Mouse (Mus musculus) testis, adult 2 months (tissue): ENCODE data around the gene Olfr1317. TPM values are rescaled to one million over a fixed set of nuclear protein-coding genes. Genes with fewer than 3 reads are reported as not detected.

Experiments used
- H3K27ac ChIP-seq: fragments of 200-500 bp; 2 replicates; pipeline ENCODE4 v1.5.1; 2012; ENCODE audit warnings: low read depth, low read length; ENCODE audit not compliant: control insufficient read depth, insufficient read depth
- H3K27me3 ChIP-seq: fragments of 200-500 bp; 2 replicates; pipeline ENCODE4 v1.6.1; 2012; ENCODE audit warnings: mild to moderate bottlenecking, low read length, moderate library complexity; ENCODE audit not compliant: control insufficient read depth, insufficient read depth
- H3K36me3 ChIP-seq: fragments of 200-500 bp; 2 replicates; pipeline ENCODE4 v1.6.1; 2012; ENCODE audit warnings: mild to moderate bottlenecking, low read length; ENCODE audit not compliant: control insufficient read depth, insufficient read depth
- H3K4me1 ChIP-seq: fragments of 200-500 bp; 2 replicates; pipeline ENCODE4 v1.6.1; 2012; ENCODE audit warnings: low read length; ENCODE audit not compliant: control insufficient read depth, insufficient read depth
- H3K4me3 ChIP-seq: fragments of 200-500 bp; 2 replicates; pipeline ENCODE4 v1.5.1; 2012; ENCODE audit warnings: low read depth, mild to moderate bottlenecking, low read length, moderate library complexity, mixed read lengths; ENCODE audit not compliant: control insufficient read depth
- CTCF ChIP-seq: fragments of 200-500 bp; IDR thresholded peaks from 2 replicates; pipeline ENCODE4 v1.5.1; 2012; ENCODE audit warnings: low read depth, mild to moderate bottlenecking, inconsistent platforms, low read length, moderate library complexity; ENCODE audit not compliant: control insufficient read depth, insufficient read depth, insufficient replicate concordance
- POLR2A ChIP-seq: fragments of 200-500 bp; IDR thresholded peaks from 2 replicates; pipeline ENCODE4 v1.6.1; 2012; ENCODE audit warnings: low read depth, mild to moderate bottlenecking, inconsistent platforms, low read length, moderate library complexity; ENCODE audit not compliant: control insufficient read depth
- polyA plus RNA-seq: library from polyadenylated mRNA; depleted of rRNA; stranded (reverse); fragments of >200 nt; gene quantifications from 2 replicates; pipeline ENCODE4 v1.2.3, GENCODE M21; 2012; rRNA removed

The Olfr1317 gene
- polyA plus RNA-seq: not detected in 2 replicates

- Histone ChIP-seq H3K4me1 (no peaks in the 10 kb centered on the region), H3K4me3 (no peak within 1 kb of the TSS), H3K27me3 (no peaks in the 10 kb centered on the region), H3K36me3 (no peaks in the 10 kb centered on the region), H3K27ac (no peak within 1 kb of the TSS)
- TF ChIP-seq CTCF: no peak
- no peak for TF ChIP-seq POLR2A
These were observed at the start of gene Olfr1317 for GRCm38 (mm10) chr2:112140029-112140428. Gene Olfr1317, plus strand, starts transcription at chr2:112140329.

- H3K27ac ChIP-seq: no peak within 1 kb of the TSS
- TF ChIP-seq POLR2A (no peak), CTCF (no peak)
- no peaks in the 10 kb centered on the region for H3K36me3 ChIP-seq
- no peaks in the 10 kb centered on the region for H3K27me3 ChIP-seq
- no peaks in the 10 kb centered on the region for H3K4me1 ChIP-seq
- no peak within 1 kb of the TSS for H3K4me3 ChIP-seq
These were observed 43.4 kb upstream of the Olfr1317 start, which contains the start of gene Olfr1314 for GRCm38 (mm10) chr2:112096681-112097080. Gene Olfr1314, minus strand, starts transcription at chr2:112096781.

GRCm38 (mm10) chr2:112115340-112115739 lies 24.8 kb upstream of the Olfr1317 start, which contains the start of gene Olfr1315-ps1:
Gene Olfr1315-ps1, minus strand, starts transcription at chr2:112115440.
- TF ChIP-seq POLR2A: no peak
- TF ChIP-seq CTCF: no peak
- Histone ChIP-seq H3K27ac (no peak within 1 kb of the TSS), H3K4me3 (no peak within 1 kb of the TSS), H3K4me1 (no peaks in the 10 kb centered on the region), H3K36me3 (no peaks in the 10 kb centered on the region), H3K27me3 (no peaks in the 10 kb centered on the region)

- TF ChIP-seq POLR2A (no peak), CTCF (no peak)
- no peaks in the 10 kb centered on the region for H3K4me1 ChIP-seq
- no peaks in the 10 kb centered on the region for H3K27me3 ChIP-seq
- no peak within 1 kb of the TSS for H3K27ac ChIP-seq
- H3K36me3 ChIP-seq: no peaks in the 10 kb centered on the region
- H3K4me3 ChIP-seq: no peak within 1 kb of the TSS
These were observed 5.3 kb upstream of the Olfr1317 start, which contains the start of gene Olfr1316 for GRCm38 (mm10) chr2:112134877-112135276. Gene Olfr1316, minus strand, starts transcription at chr2:112134977.

DNA sequence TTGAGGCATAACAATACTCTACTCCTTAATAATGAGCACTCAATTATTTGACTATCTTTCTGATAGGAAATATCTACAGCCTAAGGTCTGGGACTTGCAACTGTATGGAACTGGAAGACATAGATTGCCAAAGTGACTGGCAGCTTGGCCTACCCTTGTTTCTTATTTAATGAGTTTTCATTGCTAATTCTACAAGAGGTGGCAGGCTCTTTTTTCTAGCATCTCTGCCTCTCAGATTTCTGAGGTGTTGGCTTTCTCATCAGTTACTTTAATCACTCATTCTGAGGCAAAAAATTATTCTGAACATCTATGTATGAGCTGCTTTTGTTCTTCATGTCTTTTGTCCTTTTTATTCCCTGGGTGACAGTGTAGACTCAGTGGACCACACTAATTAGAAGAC lies 13.8 kb downstream of the Olfr1317 start, which contains the start of gene Olfr1318:
Gene Olfr1318, plus strand, starts transcription at position 301 of the 400 bp plus-strand sequence.
- no peaks in the 10 kb centered on the region for H3K4me1 ChIP-seq
- TF ChIP-seq CTCF (no peak), POLR2A (no peak)
- H3K4me3 ChIP-seq: no peak within 1 kb of the TSS
- H3K27me3 ChIP-seq: no peaks in the 10 kb centered on the region
- H3K36me3 ChIP-seq: no peaks in the 10 kb centered on the region
- H3K27ac ChIP-seq: no peak within 1 kb of the TSS

Other genes with a start within 250 kb of the Olfr1317 start
- gene Olfr1306, start 224.1 kb upstream of the Olfr1317 start, polyA plus RNA-seq: not detected in 2 replicates
- not detected in 2 replicates for gene Olfr1307, start 190.9 kb upstream of the Olfr1317 start, polyA plus RNA-seq
- gene Olfr1308, start 175.4 kb upstream of the Olfr1317 start, polyA plus RNA-seq: not detected in 2 replicates
- not detected in 2 replicates for gene Olfr1309, start 150.0 kb upstream of the Olfr1317 start, polyA plus RNA-seq
- gene Olfr1310, start 127.6 kb upstream of the Olfr1317 start, polyA plus RNA-seq: not detected in 2 replicates
- gene Olfr1311, start 115.9 kb upstream of the Olfr1317 start, polyA plus RNA-seq: not detected in 2 replicates
- gene Olfr1312, start 90.1 kb upstream of the Olfr1317 start, polyA plus RNA-seq: not detected in 2 replicates
- not detected in 2 replicates for gene Olfr1313, start 62.5 kb upstream of the Olfr1317 start, polyA plus RNA-seq
- gene Olfr1314, start 43.5 kb upstream of the Olfr1317 start, polyA plus RNA-seq: not detected in 2 replicates
- not detected in 2 replicates for gene Olfr1315-ps1, start 24.9 kb upstream of the Olfr1317 start, polyA plus RNA-seq
- not detected in 2 replicates for gene Olfr1316, start 5.4 kb upstream of the Olfr1317 start, polyA plus RNA-seq
- gene Olfr1318, start 13.9 kb downstream of the Olfr1317 start, polyA plus RNA-seq: not detected in 2 replicates
- gene Lpcat4, start 99.1 kb downstream of the Olfr1317 start, polyA plus RNA-seq: 74.6 and 88.6 TPM in 2 replicates
- gene Nutm1, start 119.0 kb downstream of the Olfr1317 start, polyA plus RNA-seq: 22.6 and 23.7 TPM in 2 replicates
- 108 and 121 TPM in 2 replicates for gene Nop10, start 121.6 kb downstream of the Olfr1317 start, polyA plus RNA-seq
- gene Slc12a6, start 125.5 kb downstream of the Olfr1317 start, polyA plus RNA-seq: 28.8 and 34.1 TPM in 2 replicates
- gene Gm21985, start 126.0 kb downstream of the Olfr1317 start, polyA plus RNA-seq: not detected in 2 replicates
- gene Emc4, start 227.7 kb downstream of the Olfr1317 start, polyA plus RNA-seq: 105 and 118 TPM in 2 replicates
- 0.78 and 1.1 TPM in 2 replicates for gene Katnbl1, start 238.9 kb downstream of the Olfr1317 start, polyA plus RNA-seq